Mouse (Mus musculus) gastrocnemius, postnatal 25 days (tissue): ENCODE measurements around the gene Tas2r107. TPM values are rescaled to one million over a fixed set of nuclear protein-coding genes. Genes with fewer than 3 reads are reported as not detected.
"Not testable (repeated sequence)": the region's sequence is repeated elsewhere in the genome, so short reads cannot be mapped to it uniquely, and the experiment has no call there.

ENCODE experiments used
- DNase-seq: peaks from one replicate; pipeline ENCODE4 v3.0.0; 2022
- long read RNA-seq, 2 experiments: library from polyadenylated mRNA; stranded (forward); transcript quantifications; one replicate each; pipeline ENCODE4 v2.0.0; 2021
- total RNA-seq, 2 experiments: library from RNA; stranded (reverse); gene quantifications; 1 replicate in 1 of 2; 2 replicates in 1 of 2; pipeline ENCODE4 v1.2.3; 2021

Tas2r107 gene
- not detected for total RNA-seq
- long read RNA-seq, experiment 1, result 0 reads
- long read RNA-seq, experiment 2, result 0 reads

GRCm38 (mm10) chr6:131660049-131660448 lies at the start of gene Tas2r107:
Gene Tas2r107 (minus strand): TSS chr6:131660149.
- no peak for DNase-seq

- DNase-seq, result no peak
These were observed 30.0 kb upstream of the Tas2r107 start, which contains the start of gene Tas2r114 for GRCm38 (mm10) chr6:131689963-131690362. Gene Tas2r114 (minus strand): TSS chr6:131690063.

- no peak for DNase-seq
These were observed 27.4 kb upstream of the Tas2r107 start, which contains the start of gene Tas2r105 for GRCm38 (mm10) chr6:131687395-131687794. Gene Tas2r105 (minus strand): TSS chr6:131687495.

GRCm38 (mm10) chr6:131685644-131686043 lies 25.7 kb upstream of the Tas2r107 start, which contains the start of gene Tas2r104:
Gene Tas2r104 (minus strand): TSS chr6:131685744.
- no peak for DNase-seq

GRCm38 (mm10) chr6:131678786-131679185 lies 18.8 kb upstream of the Tas2r107 start, which contains the start of gene Tas2r106:
Gene Tas2r106 (minus strand): TSS chr6:131678886.
- no peak for DNase-seq

- DNase-seq, result no peak
These were observed 29.1 kb downstream of the Tas2r107 start, which contains the start of gene Tas2r130 for GRCm38 (mm10) chr6:131630812-131631211. Gene Tas2r130 (minus strand): TSS chr6:131630912.

GRCm38 (mm10) chr6:131609956-131610355 lies 50.0 kb downstream of the Tas2r107 start:
- DNase-seq, result not testable (repeated sequence)

Other genes with a start within 250 kb of the Tas2r107 start
- gene 5430401F13Rik, start 173.7 kb downstream of the Tas2r107 start, total RNA-seq, result not detected
- gene Gm6619, start 173.7 kb downstream of the Tas2r107 start, total RNA-seq, result not detected
- not detected for gene Tas2r130, start 29.2 kb downstream of the Tas2r107 start, total RNA-seq
- gene Tas2r106, start 18.7 kb upstream of the Tas2r107 start, total RNA-seq, result not detected
- not detected for gene Tas2r104, start 25.6 kb upstream of the Tas2r107 start, total RNA-seq
- gene Tas2r105, start 27.3 kb upstream of the Tas2r107 start, total RNA-seq, result not detected
- not detected for gene Tas2r114, start 29.9 kb upstream of the Tas2r107 start, total RNA-seq